Mouse (Mus musculus): Measurements from ENCODE around the gene Cacng7. TPM values are rescaled to one million over a fixed set of nuclear protein-coding genes. Genes with fewer than 3 reads are reported as not detected.
"Not testable (repeated sequence)": the region's sequence is repeated elsewhere in the genome, so short reads cannot be mapped to it uniquely, and the experiment has no call there.

Gene Cacng7
- total RNA-seq, 1 experiment from 2014 or later, result 7.3 TPM

GRCm38 (mm10) chr7:3389444-3390412 lies 57.0 kb downstream of the Cacng7 start:
- peak; percentile 76 for DNase-seq

- no peak for DNase-seq
Measured at GRCm38 (mm10) chr7:3390413-3391080, 57.8 kb downstream of the Cacng7 start, which contains the start of gene Cacng8. Gene Cacng8 (plus strand): TSS chr7:3390683.

DNA sequence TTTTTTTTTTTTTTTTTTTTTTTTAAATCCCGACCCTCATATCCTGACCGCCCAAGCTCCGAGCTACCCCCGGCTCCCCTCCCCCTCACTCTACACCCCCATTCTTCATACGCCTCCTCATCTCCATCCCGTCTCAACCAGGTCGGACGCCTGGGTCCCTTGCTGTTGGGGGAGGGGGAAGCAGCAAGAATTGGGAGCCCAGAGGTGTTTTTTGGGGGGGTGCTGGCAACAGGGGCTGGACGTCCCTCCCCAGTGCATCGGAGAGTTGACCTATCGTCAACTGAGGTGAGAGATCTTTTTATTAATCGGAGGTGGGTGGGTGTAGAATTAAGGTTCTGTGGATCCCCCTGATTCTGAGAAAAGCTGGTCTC lies 58.3 kb downstream of the Cacng7 start:
- no peak for DNase-seq

DNA sequence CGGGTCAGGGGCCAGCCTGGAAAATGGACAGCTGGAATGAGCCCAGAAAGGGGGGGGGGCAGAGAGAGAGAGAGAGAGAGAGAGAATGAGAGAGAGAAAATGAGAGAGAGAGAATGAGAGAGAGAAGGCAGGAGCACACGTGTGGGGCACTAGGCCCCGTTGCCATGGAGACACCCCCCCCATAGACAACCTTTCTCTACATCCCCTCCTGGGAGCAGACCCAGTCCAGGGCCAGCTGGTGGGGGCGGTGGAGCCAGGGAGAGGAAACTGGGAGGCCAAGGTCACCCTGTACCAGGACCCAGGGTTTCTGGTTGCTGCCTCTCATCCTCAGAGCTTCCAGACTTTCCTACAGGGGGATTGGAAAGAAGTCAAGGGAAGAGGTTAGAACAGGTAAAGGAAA lies 59.1 kb downstream of the Cacng7 start:
- DNase-seq, result peak; percentile 45

DNA sequence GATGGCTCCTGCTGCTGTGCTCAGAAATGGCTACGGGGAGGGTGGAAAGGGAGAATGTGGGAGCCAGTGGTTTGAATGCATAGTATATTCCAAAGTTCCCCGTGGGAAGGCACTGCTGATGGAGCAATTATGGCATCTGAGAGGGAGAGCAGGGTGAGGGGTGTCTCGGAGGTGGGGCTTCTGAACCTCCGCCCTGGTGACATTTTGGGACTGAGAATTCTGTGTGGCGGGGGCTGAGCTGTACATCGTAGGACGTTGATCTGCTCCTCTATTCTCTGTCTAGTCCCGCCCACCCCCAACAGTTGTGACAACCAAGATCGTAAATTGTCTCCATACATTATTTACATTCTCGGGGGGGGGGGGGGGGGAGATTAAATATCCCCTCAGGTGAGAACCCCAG lies 64.6 kb downstream of the Cacng7 start:
- DNase-seq, result no peak

GRCm38 (mm10) chr7:3397797-3398196 lies 65.0 kb downstream of the Cacng7 start:
- no peak for DNase-seq

GRCm38 (mm10) chr7:3398363-3398762 lies 65.6 kb downstream of the Cacng7 start:
- not testable (repeated sequence) for DNase-seq

GRCm38 (mm10) chr7:3399937-3400336 lies 67.2 kb downstream of the Cacng7 start:
- DNase-seq, result no peak

DNA sequence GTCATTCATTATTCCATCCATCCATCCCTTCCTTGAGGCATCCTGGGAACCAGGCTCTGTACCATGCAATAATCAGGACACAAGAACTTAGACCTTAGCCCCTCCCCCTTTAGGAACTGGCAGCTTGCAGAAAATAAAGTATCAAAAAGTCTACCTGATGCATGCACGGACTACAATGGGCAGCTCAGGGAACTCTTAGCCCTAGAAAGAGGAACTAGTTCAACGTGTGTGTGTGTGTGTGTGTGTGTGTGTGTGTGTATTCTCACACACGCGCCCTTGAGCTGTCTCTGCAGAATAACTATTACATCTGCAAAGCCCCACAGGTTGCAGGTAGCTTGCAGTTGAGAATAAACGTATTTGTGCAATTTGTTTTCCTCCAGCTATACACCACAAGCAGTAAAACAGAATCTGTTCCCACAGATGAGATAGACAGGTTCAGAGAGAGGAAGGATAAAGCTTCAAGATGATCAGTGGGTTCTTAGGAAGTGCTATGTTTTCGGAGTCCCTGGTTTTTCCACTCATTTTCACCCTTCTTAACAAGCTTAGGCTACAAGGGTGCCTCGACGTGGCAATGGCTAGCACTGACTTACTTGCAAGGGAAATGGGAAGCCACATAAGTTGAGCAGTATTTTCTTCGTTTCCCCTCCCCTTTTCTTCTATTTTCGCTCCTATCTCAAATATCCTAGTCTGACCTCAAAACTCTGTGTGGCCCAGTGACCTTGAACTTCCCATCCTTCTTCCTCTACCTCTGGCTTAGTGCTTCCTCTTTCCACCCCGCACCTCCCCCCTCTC lies 77.2 kb downstream of the Cacng7 start:
- no peak for DNase-seq

- peak; percentile 66 for DNase-seq
Measured at GRCm38 (mm10) chr7:3411160-3411941, 78.6 kb downstream of the Cacng7 start.

GRCm38 (mm10) chr7:3412036-3412435 lies 79.3 kb downstream of the Cacng7 start:
- DNase-seq, result peak; percentile 65

DNA sequence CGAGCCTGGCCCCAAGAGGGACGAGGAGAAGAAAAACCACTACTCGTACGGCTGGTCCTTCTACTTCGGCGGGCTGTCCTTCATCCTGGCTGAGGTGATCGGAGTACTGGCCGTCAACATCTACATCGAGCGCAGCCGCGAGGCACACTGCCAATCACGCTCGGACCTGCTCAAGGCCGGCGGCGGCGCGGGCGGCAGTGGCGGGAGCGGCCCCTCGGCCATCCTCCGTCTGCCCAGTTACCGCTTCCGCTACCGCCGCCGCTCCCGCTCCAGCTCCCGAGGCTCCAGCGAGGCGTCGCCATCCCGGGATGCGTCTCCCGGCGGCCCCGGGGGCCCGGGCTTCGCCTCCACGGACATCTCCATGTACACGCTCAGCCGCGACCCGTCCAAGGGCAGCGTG lies 82.1 kb downstream of the Cacng7 start:
- DNase-seq, result peak; percentile 73

GRCm38 (mm10) chr7:3415378-3415777 lies 82.6 kb downstream of the Cacng7 start:
- peak; percentile 80 for DNase-seq

Small RNA genes lying within 50 kb of the gene (microRNA-seq; reads per million reads assigned to microRNA genes)
- gene Gm23450, result 19.6 to 19.8 reads per million in 2 experiments

Other genes starting within 250 kb of the Cacng7 start
- gene AU018091, start 163.8 kb upstream of the Cacng7 start, total RNA-seq (2021), result not detected in 2 replicates
- gene Nlrp12, start 83.2 kb upstream of the Cacng7 start, total RNA-seq (2021), result 0.15 TPM in 1 of 2 replicates, not detected in the other
- 94.6 and 99.3 TPM in 2 replicates for gene Myadm, start 43.9 kb upstream of the Cacng7 start, total RNA-seq (2021)
- 2.1 and 2.3 TPM in 2 replicates for gene Prkcg, start 43.8 kb upstream of the Cacng7 start, total RNA-seq (2021)
- gene Cacng8, start 57.7 kb downstream of the Cacng7 start, total RNA-seq (2021), result 2.8 and 4.3 TPM in 2 replicates
- gene Cacng6, start 91.2 kb downstream of the Cacng7 start, total RNA-seq (2021), result not detected in 2 replicates
- 2.8 and 3.4 TPM in 2 replicates for gene Tarm1, start 169.7 kb downstream of the Cacng7 start, total RNA-seq (2021)